Mouse (Mus musculus) CH12.LX (cell line): Measurements from ENCODE around the gene B4galt3.

ENCODE experiments used
- CTCF ChIP-seq, 2 experiments: IDR thresholded peaks in 1 of 2; conservative IDR thresholded peaks in 1 of 2; 2 replicates each; pipeline ENCODE4 v1.5.1; 2011 to 2012; ENCODE audit warnings: low read depth in 2 of 2, low read length in 2 of 2, improper control_type of control experiment in 1 of 2, inconsistent platforms in 1 of 2, mild to moderate bottlenecking in 1 of 2, moderate library complexity in 1 of 2
- ELF1 ChIP-seq: IDR thresholded peaks from 2 replicates; pipeline ENCODE4 v1.6.1; 2014; ENCODE audit warnings: low read depth, mild to moderate bottlenecking, inconsistent platforms, low read length, improper control_type of control experiment
- EP300 ChIP-seq: IDR thresholded peaks from 2 replicates; pipeline ENCODE4 v1.6.1; 2011; ENCODE audit warnings: low read length, improper control_type of control experiment
- ETS1 ChIP-seq: conservative IDR thresholded peaks from 2 replicates; pipeline ENCODE4 v1.6.1; 2012; ENCODE audit warnings: low read depth, mild to moderate bottlenecking, inconsistent platforms, low read length, improper control_type of control experiment, moderate library complexity
- IRF4 ChIP-seq: IDR thresholded peaks from 2 replicates; pipeline ENCODE4 v1.6.1; 2014; ENCODE audit warnings: low read depth, mild to moderate bottlenecking, inconsistent platforms, low read length, improper control_type of control experiment
- MYC ChIP-seq: IDR thresholded peaks from 2 replicates; pipeline ENCODE4 v1.6.1; 2011; ENCODE audit warnings: low read depth, mild to moderate bottlenecking, improper control_type of control experiment, low read length
- POLR2A ChIP-seq: IDR thresholded peaks from 2 replicates; pipeline ENCODE4 v1.6.1; 2011; ENCODE audit warnings: low read depth, mild to moderate bottlenecking, improper control_type of control experiment, low read length
- SIN3A ChIP-seq: IDR thresholded peaks from 2 replicates; pipeline ENCODE4 v1.6.1; 2012; ENCODE audit warnings: low read length, improper control_type of control experiment, inconsistent platforms
- ZNF384 ChIP-seq: IDR thresholded peaks from 2 replicates; pipeline ENCODE4 v1.6.1; 2012; ENCODE audit warnings: low read depth, low read length, improper control_type of control experiment, inconsistent platforms

DNA sequence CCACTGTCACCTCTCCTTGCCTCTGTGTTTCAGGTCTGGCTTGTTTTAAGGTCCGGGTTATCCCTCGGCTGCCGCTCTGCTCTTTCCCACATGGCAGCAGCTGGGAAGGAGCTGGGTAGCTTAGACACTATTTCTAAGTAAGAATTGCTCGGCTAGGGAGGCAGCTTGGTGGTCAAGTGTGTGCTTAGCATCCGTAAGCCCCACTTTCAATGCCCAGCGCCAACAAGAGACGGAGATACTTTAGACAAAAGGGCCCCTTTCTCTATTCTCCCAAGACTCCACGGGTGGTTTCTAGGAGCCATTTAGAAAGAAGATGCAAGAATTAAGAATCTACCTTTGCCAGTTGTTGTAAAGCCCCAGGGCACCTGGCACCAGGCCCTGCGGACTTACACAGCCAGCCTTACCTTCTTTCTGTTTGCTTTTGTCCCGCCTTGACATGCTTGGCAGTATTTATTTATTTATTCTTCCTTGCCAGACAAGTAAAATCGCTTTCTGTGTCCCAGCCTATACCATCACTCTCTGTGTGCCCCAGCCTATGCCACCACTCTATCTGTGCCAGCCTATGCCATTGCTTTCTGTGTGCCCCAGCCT lies 5.1 kb downstream of the B4galt3 start:
- no peak for TF ChIP-seq CTCF (conservative IDR thresholded peaks at IDR 0.05 in 1 of 2, IDR thresholded peaks at IDR 0.05 in 1 of 2; ENCODE audit: low read depth in 2 of 2, low read length in 2 of 2)
- TF ChIP-seq IRF4: no peak
- no peak for TF ChIP-seq POLR2A
- no peak for TF ChIP-seq ELF1
- no peak for TF ChIP-seq SIN3A
- TF ChIP-seq ETS1: no peak
- no peak for TF ChIP-seq MYC
- TF ChIP-seq ZNF384: no peak
- TF ChIP-seq EP300: no peak
